Mouse (Mus musculus): ENCODE data around the gene Cntnap4. TPM values are rescaled to one million over a fixed set of nuclear protein-coding genes. Genes with fewer than 3 reads are reported as not detected.

Cntnap4 gene
- total and polyA plus RNA-seq, 3 experiments, result not detected

DNA sequence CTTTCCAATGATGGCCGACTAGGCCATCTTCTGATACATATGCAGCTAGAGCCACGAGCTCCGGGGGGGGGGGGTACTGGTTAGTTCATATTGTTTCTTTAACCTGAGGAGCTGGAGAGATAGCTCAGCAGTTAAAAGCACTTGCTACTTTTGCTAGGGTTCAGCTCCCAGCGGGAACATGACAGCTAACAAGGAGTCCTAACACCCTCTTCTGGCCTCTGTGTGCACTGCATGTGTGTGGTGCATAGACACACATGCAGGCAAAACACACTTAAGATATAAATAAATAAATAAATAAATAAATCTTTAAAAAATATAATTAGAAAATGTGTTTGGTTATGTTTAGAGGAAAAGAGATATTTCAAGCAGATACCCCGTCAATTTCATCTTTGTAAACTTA is 339.7 kb downstream of the Cntnap4 start:
- H3K9ac ChIP-seq (ENCODE audit: control insufficient read depth, low read depth, low read length, poor library complexity, severe bottlenecking), result no peak overlapping the region
- H3K9me3 ChIP-seq (replicated peaks; ENCODE audit: insufficient read depth, low read length), result no peaks in the 10 kb centered on the region
- no peak overlapping the region for H3K4me3 ChIP-seq (ENCODE audit: control insufficient read depth in 1 of 2, insufficient read depth in 1 of 2, low read depth in 2 of 2, low read length in 2 of 2)
- TF ChIP-seq POLR2AphosphoS5 (IDR thresholded peaks at IDR 0.05; ENCODE audit: borderline replicate concordance, low read depth, low read length) (no peak), RAD21 (IDR thresholded peaks at IDR 0.05; ENCODE audit: low read depth, low read length) (no peak), MYB (IDR thresholded peaks at IDR 0.05; ENCODE audit: low read depth, low read length) (no peak), SIN3A (IDR thresholded peaks at IDR 0.05; ENCODE audit: low read length) (no peak), ZNF384 (IDR thresholded peaks at IDR 0.05; ENCODE audit: low read depth, low read length) (no peak)
- no peaks in the 10 kb centered on the region for H3K27me3 ChIP-seq (ENCODE audit: control insufficient read depth in 1 of 2, insufficient read depth in 2 of 2, low read length in 2 of 2)
- no peaks in the 10 kb centered on the region for H3K79me2 ChIP-seq (ENCODE audit: control insufficient read depth, insufficient read depth, low read length, poor library complexity)
- no peaks in the 10 kb centered on the region for H3K36me3 ChIP-seq (ENCODE audit: control insufficient read depth in 1 of 2, insufficient read depth in 2 of 2, low read length in 2 of 2)
- no peaks in the 10 kb centered on the region for H3K4me1 ChIP-seq (ENCODE audit: control insufficient read depth in 1 of 2, insufficient read depth in 2 of 2, low read length in 2 of 2)
- DNase-seq (ENCODE audit: low read depth, low spot score), result no peak
- H3K27ac ChIP-seq (ENCODE audit: control insufficient read depth, low read depth, low read length), result no peak overlapping the region

DNA sequence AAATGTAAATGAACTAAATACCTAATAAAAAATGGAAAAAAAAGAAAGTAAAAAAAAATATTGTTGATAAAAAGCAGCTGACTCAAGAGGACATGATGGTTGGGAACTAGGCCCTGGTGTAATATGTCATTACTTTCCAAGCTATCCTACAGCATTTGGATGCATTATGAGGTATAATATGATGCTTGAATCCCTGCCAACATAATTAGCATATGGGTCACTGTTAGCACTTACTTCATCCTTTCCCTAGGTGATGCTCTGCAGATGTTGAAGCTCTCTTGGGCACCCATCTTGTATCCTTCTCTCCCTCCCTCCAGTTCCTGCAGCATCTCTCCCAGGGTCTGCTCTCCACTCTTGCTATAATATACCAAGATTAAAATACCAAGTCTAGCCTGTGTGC is 341.6 kb downstream of the Cntnap4 start:
- Histone ChIP-seq H3K36me3 (ENCODE audit: control insufficient read depth in 1 of 2, insufficient read depth in 2 of 2, low read length in 2 of 2) (no peaks in the 10 kb centered on the region), H3K4me3 (ENCODE audit: control insufficient read depth in 1 of 2, insufficient read depth in 1 of 2, low read depth in 2 of 2, low read length in 2 of 2) (no peak overlapping the region), H3K27ac (ENCODE audit: control insufficient read depth, low read depth, low read length) (no peak overlapping the region), H3K4me1 (ENCODE audit: control insufficient read depth in 1 of 2, insufficient read depth in 2 of 2, low read length in 2 of 2) (no peaks in the 10 kb centered on the region), H3K27me3 (ENCODE audit: control insufficient read depth in 1 of 2, insufficient read depth in 2 of 2, low read length in 2 of 2) (no peaks in the 10 kb centered on the region), H3K79me2 (ENCODE audit: control insufficient read depth, insufficient read depth, low read length, poor library complexity) (no peaks in the 10 kb centered on the region), H3K9ac (ENCODE audit: control insufficient read depth, low read depth, low read length, poor library complexity, severe bottlenecking) (no peak overlapping the region), H3K9me3 (replicated peaks; ENCODE audit: insufficient read depth, low read length) (no peaks in the 10 kb centered on the region)
- DNase-seq (ENCODE audit: low read depth, low spot score), result no peak
- TF ChIP-seq ZC3H11A (IDR thresholded peaks at IDR 0.05; ENCODE audit: low read depth, low read length) (no peak), NELFE (IDR thresholded peaks at IDR 0.05; ENCODE audit: low read depth, low read length) (no peak), GATA1 (IDR thresholded peaks at IDR 0.05; ENCODE audit: low read depth, low read length) (no peak), SIN3A (IDR thresholded peaks at IDR 0.05; ENCODE audit: low read length) (no peak), UBTF (IDR thresholded peaks at IDR 0.05; ENCODE audit: borderline replicate concordance, insufficient read depth, low read depth, low read length) (no peak), MYB (IDR thresholded peaks at IDR 0.05; ENCODE audit: low read depth, low read length) (no peak), MXI1 (IDR thresholded peaks at IDR 0.05; ENCODE audit: low read depth, low read length) (no peak), TAL1 (IDR thresholded peaks at IDR 0.05; ENCODE audit: low read length) (no peak), KAT2A (conservative IDR thresholded peaks at IDR 0.05; ENCODE audit: low read depth, low read length) (no peak), MAFK (IDR thresholded peaks at IDR 0.05; ENCODE audit: borderline replicate concordance, low read depth, low read length) (no peak), MYC (IDR thresholded peaks at IDR 0.05; ENCODE audit: low read depth, low read length) (no peak), ELF1 (IDR thresholded peaks at IDR 0.05; ENCODE audit: low read depth, low read length) (no peak), ETS1 (IDR thresholded peaks at IDR 0.05; ENCODE audit: low read depth, low read length) (no peak), ZNF384 (IDR thresholded peaks at IDR 0.05; ENCODE audit: low read depth, low read length) (no peak)
